Mouse (Mus musculus) kidney, postnatal 14 days (tissue): ENCODE measurements around the gene Olfr344.

ENCODE experiments used
- DNase-seq: peaks from one replicate; pipeline ENCODE4 v3.0.0; 2022; ENCODE audit warnings: mixed read lengths

Olfr344 gene

GRCm38 (mm10) chr2:36566362-36566761 lies at the start of gene Olfr344:
Olfr344 (plus strand) TSS chr2:36566662.
- no peak for DNase-seq

- DNase-seq = no peak
Measured at GRCm38 (mm10) chr2:36524698-36525097, 41.8 kb upstream of the Olfr344 start, which contains the start of gene Olfr342. Olfr342 (plus strand) TSS chr2:36524998.

- DNase-seq = no peak
Measured at GRCm38 (mm10) chr2:36565156-36565555, 1.3 kb upstream of the Olfr344 start.

- no peak for DNase-seq
Measured at GRCm38 (mm10) chr2:36567022-36567421, 560 bp downstream of the Olfr344 start.

GRCm38 (mm10) chr2:36567845-36568244 lies 1.4 kb downstream of the Olfr344 start:
- DNase-seq = no peak
